Mouse (Mus musculus) left cerebral cortex, adult 2 months (tissue): ENCODE measurements around the gene Dirc2. TPM values are rescaled to one million over a fixed set of nuclear protein-coding genes. Genes with fewer than 3 reads are reported as not detected.

Experiments used
- DNase-seq, 2 experiments: peaks; one replicate each; pipeline ENCODE4 v3.0.0; 2021 to 2022; ENCODE audit warnings: low spot score in 2 of 2, mixed read lengths in 1 of 2; ENCODE audit errors: extremely low spot score in 1 of 2
- H3K27ac ChIP-seq: fragments of 200-600 bp; 2 replicates; pipeline ENCODE4 v1.8.1; 2022
- H3K4me3 ChIP-seq: fragments of 200-600 bp; 2 replicates; pipeline ENCODE4 v1.8.1; 2022
- CTCF ChIP-seq: fragments of 200-600 bp; IDR thresholded peaks from 2 replicates; pipeline ENCODE4 v1.8.1; 2022; ENCODE audit warnings: antibody characterized with exemption, mild to moderate bottlenecking, moderate library complexity
- intact Hi-C: fragments of 180-260 bp; cut with DNase I; formaldehyde crosslinking; loops from one replicate; pipeline ENCODE4 v1.15.1; 2025
- total RNA-seq, 2 experiments: library from RNA; stranded (reverse); gene quantifications; 2 replicates each; pipeline ENCODE4 v1.2.3; 2021

Dirc2 gene
- total RNA-seq, 2 experiments from 2014 or later = 61.3 to 67.1 TPM

- intact Hi-C loops = no loop called here
- Histone ChIP-seq H3K27ac (no peak overlapping the region), H3K4me3 (no peak overlapping the region)
- no peak for TF ChIP-seq CTCF
- DNase-seq = no peak
These were observed 115.2 kb downstream of the Dirc2 start for GRCm38 (mm10) chr16:35653951-35654350.

DNA sequence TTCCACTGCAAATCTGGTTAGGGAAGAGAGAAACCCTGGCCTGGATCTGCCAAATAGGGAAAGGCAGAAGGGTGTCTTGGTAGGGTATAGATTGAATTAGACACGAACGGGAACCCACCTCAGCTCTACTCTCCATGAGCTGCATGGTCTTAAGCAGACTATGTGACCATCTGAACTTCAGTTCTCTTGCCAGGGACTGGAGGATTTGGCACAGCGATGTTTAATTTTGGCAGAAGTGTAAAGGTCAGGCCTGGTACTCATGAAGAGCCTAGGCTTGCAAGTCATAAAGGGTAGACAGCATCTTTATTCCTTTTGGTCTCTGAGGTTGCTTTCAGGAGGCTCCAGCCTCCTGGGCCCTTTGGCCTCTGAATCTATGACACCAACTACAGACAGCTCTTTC is 116.5 kb downstream of the Dirc2 start:
- intact Hi-C loops = no loop called here
- no peak for TF ChIP-seq CTCF
- H3K27ac ChIP-seq = no peak overlapping the region
- no peak overlapping the region for H3K4me3 ChIP-seq
- no peak for DNase-seq

DNA sequence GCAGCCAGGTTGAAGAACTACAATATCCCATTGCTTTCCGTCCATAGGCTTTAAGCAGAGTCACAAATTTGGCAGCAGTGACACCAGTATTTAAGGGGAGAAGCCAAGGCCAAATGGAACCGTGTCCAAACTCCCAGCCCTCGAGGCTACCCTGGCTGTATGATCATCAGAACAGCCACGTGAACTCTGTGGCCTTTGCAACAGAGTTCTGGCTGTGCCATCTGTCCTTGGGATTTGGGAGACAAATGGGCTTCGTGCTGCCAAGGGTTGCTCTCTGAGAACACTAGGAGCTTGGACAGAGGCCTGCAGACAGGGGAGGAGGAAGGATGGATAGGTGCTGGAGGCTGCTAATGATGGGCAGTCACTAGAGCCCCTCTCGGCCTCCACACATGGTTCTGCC is 117.0 kb downstream of the Dirc2 start:
- TF ChIP-seq CTCF = no peak
- DNase-seq = no peak
- Histone ChIP-seq H3K27ac (no peak overlapping the region), H3K4me3 (no peak overlapping the region)
- intact Hi-C loops = no loop called here

GRCm38 (mm10) chr16:35648862-35649261 is 120.3 kb downstream of the Dirc2 start:
- intact Hi-C loops = no loop called here
- TF ChIP-seq CTCF = no peak
- no peak overlapping the region for H3K4me3 ChIP-seq

More at GRCm38 (mm10) chr16:35648862-35649261, 120.3 kb downstream of the Dirc2 start:
- no peak overlapping the region for H3K27ac ChIP-seq
- DNase-seq = no peak

Other genes starting within 250 kb of the Dirc2 start
- gene Sema5b, start 228.2 kb downstream of the Dirc2 start, total RNA-seq = 10 to 100 TPM; 13.2 to 17.5 TPM
- gene Hspbap1, start 1.0 kb upstream of the Dirc2 start, total RNA-seq = 1 to 10 TPM; 6.7 to 7.6 TPM
- 1 to 10 TPM; 1.1 to 1.4 TPM for gene Parp14, start 102.2 kb upstream of the Dirc2 start, total RNA-seq
- gene Parp9, start 169.1 kb upstream of the Dirc2 start, total RNA-seq = 1 to 10 TPM; 2.3 to 3.9 TPM
- gene Dtx3l, start 169.8 kb upstream of the Dirc2 start, total RNA-seq = 1 to 10 TPM; 3.5 to 3.6 TPM
- gene Kpna1, start 209.4 kb upstream of the Dirc2 start, total RNA-seq = 100 to 1,000 TPM; 132 to 157 TPM